Mouse (Mus musculus): ENCODE data around the gene Retreg1. TPM values are rescaled to one million over a fixed set of nuclear protein-coding genes. Genes with fewer than 3 reads are reported as not detected.

The Retreg1 gene
- polyA plus RNA-seq, 1 experiment from 2014 or later: 37.8 TPM

GRCm38 (mm10) chr15:25934411-25934810 lies 91.4 kb downstream of the Retreg1 start:
- Histone ChIP-seq H3K4me2 (replicated peaks; ENCODE audit: low read depth) (no peak overlapping the region), H3K36me3 (ENCODE audit: control insufficient read depth, insufficient read depth) (no peaks in the 10 kb centered on the region), H3K27ac (ENCODE audit: low read depth, low read length) (no peak overlapping the region), H3K9ac (ENCODE audit: low read depth, low read length) (no peak overlapping the region), H3K9me3 (ENCODE audit: control insufficient read depth) (no peaks in the 10 kb centered on the region), H3K4me1 (replicated peaks; ENCODE audit: control insufficient read depth, insufficient read depth, low read length) (0 out of 2 replicates have a peak, but pooled peaks cover 7% of the 10 kb centered on the region), H3K27me3 (replicated peaks; ENCODE audit: control insufficient read depth, insufficient read depth, low read length) (no peaks in the 10 kb centered on the region), H3K4me3 (ENCODE audit: low read depth, low read length) (no peak overlapping the region)
- 93% methylated on average over 7 of the region's 7 CpGs for WGBS
- ATAC-seq: no peak
- no peak for TF ChIP-seq CTCF (IDR thresholded peaks at IDR 0.05; ENCODE audit: low read depth)

GRCm38 (mm10) chr15:25938496-25938895 lies 95.5 kb downstream of the Retreg1 start:
- Histone ChIP-seq H3K36me3 (ENCODE audit: control insufficient read depth, insufficient read depth) (no peaks in the 10 kb centered on the region), H3K27me3 (replicated peaks; ENCODE audit: control insufficient read depth, insufficient read depth, low read length) (no peaks in the 10 kb centered on the region), H3K4me3 (ENCODE audit: low read depth, low read length) (no peak overlapping the region), H3K27ac (ENCODE audit: low read depth, low read length) (no peak overlapping the region), H3K9ac (ENCODE audit: low read depth, low read length) (no peak overlapping the region), H3K4me1 (replicated peaks; ENCODE audit: control insufficient read depth, insufficient read depth, low read length) (0 out of 2 replicates have a peak, but pooled peaks cover 3% of the 10 kb centered on the region), H3K4me2 (replicated peaks; ENCODE audit: low read depth) (no peak overlapping the region), H3K9me3 (ENCODE audit: control insufficient read depth) (no peaks in the 10 kb centered on the region)
- 87% methylated on average over 7 of the region's 7 CpGs for WGBS
- ATAC-seq: no peak
- no peak for TF ChIP-seq CTCF (IDR thresholded peaks at IDR 0.05; ENCODE audit: low read depth)

- 24% methylated on average over 24 of the region's 24 CpGs for WGBS
- Histone ChIP-seq H3K36me3 (ENCODE audit: control insufficient read depth, insufficient read depth) (no peaks in the 10 kb centered on the region), H3K4me1 (replicated peaks; ENCODE audit: control insufficient read depth, insufficient read depth, low read length) (0 out of 2 replicates have a peak, but pooled peaks cover 3% of the 10 kb centered on the region), H3K27me3 (replicated peaks; ENCODE audit: control insufficient read depth, insufficient read depth, low read length) (no peaks in the 10 kb centered on the region), H3K4me3 (ENCODE audit: low read depth, low read length) (peak overlapping the region; percentile 31), H3K9me3 (ENCODE audit: control insufficient read depth) (no peaks in the 10 kb centered on the region), H3K27ac (ENCODE audit: low read depth, low read length) (peak overlapping the region; percentile 57), H3K4me2 (replicated peaks; ENCODE audit: low read depth) (peak overlapping the region; percentile 60), H3K9ac (ENCODE audit: low read depth, low read length) (peak overlapping the region; percentile 13; the same call in 1 of the 2 replicates)
- TF ChIP-seq CTCF (IDR thresholded peaks at IDR 0.05; ENCODE audit: low read depth): no peak
- ATAC-seq: peak; percentile 74
Observed at GRCm38 (mm10) chr15:25940397-25941377, 97.7 kb downstream of the Retreg1 start.

GRCm38 (mm10) chr15:25941514-25941913 lies 98.5 kb downstream of the Retreg1 start:
- Histone ChIP-seq H3K4me2 (replicated peaks; ENCODE audit: low read depth) (peak overlapping the region; percentile 60), H3K9me3 (ENCODE audit: control insufficient read depth) (no peaks in the 10 kb centered on the region), H3K27me3 (replicated peaks; ENCODE audit: control insufficient read depth, insufficient read depth, low read length) (no peaks in the 10 kb centered on the region), H3K4me1 (replicated peaks; ENCODE audit: control insufficient read depth, insufficient read depth, low read length) (0 out of 2 replicates have a peak, but pooled peaks cover 3% of the 10 kb centered on the region), H3K27ac (ENCODE audit: low read depth, low read length) (no peak overlapping the region), H3K9ac (ENCODE audit: low read depth, low read length) (no peak overlapping the region), H3K4me3 (ENCODE audit: low read depth, low read length) (peak overlapping the region; percentile 31), H3K36me3 (ENCODE audit: control insufficient read depth, insufficient read depth) (no peaks in the 10 kb centered on the region)
- TF ChIP-seq CTCF (IDR thresholded peaks at IDR 0.05; ENCODE audit: low read depth): no peak
- WGBS: 70% methylated on average over 11 of the region's 11 CpGs
- ATAC-seq: no peak

GRCm38 (mm10) chr15:25942415-25942814 lies 99.4 kb downstream of the Retreg1 start:
- peak; percentile 17; the same call in 1 of the 2 replicates for ATAC-seq
- 42% methylated on average over 4 of the region's 4 CpGs for WGBS
- TF ChIP-seq CTCF (IDR thresholded peaks at IDR 0.05; ENCODE audit: low read depth): no peak

GRCm38 (mm10) chr15:25943386-25944137 lies 100.6 kb downstream of the Retreg1 start:
- no peak for ATAC-seq
- Histone ChIP-seq H3K4me3 (ENCODE audit: low read depth, low read length) (no peak overlapping the region), H3K27me3 (replicated peaks; ENCODE audit: control insufficient read depth, insufficient read depth, low read length) (no peaks in the 10 kb centered on the region), H3K9me3 (ENCODE audit: control insufficient read depth) (no peaks in the 10 kb centered on the region), H3K36me3 (ENCODE audit: control insufficient read depth, insufficient read depth) (no peaks in the 10 kb centered on the region), H3K4me1 (replicated peaks; ENCODE audit: control insufficient read depth, insufficient read depth, low read length) (0 out of 2 replicates have a peak, but pooled peaks cover 3% of the 10 kb centered on the region), H3K4me2 (replicated peaks; ENCODE audit: low read depth) (0 out of 2 replicates have a peak overlapping the region, but pooled peaks have one; percentile 60), H3K27ac (ENCODE audit: low read depth, low read length) (no peak overlapping the region), H3K9ac (ENCODE audit: low read depth, low read length) (no peak overlapping the region)
- TF ChIP-seq CTCF (IDR thresholded peaks at IDR 0.05; ENCODE audit: low read depth): no peak
- 87% methylated on average over 15 of the region's 15 CpGs for WGBS

More at GRCm38 (mm10) chr15:25942415-25942814, 99.4 kb downstream of the Retreg1 start:
- Histone ChIP-seq H3K27me3 (replicated peaks; ENCODE audit: control insufficient read depth, insufficient read depth, low read length) (no peaks in the 10 kb centered on the region), H3K36me3 (ENCODE audit: control insufficient read depth, insufficient read depth) (no peaks in the 10 kb centered on the region), H3K4me1 (replicated peaks; ENCODE audit: control insufficient read depth, insufficient read depth, low read length) (0 out of 2 replicates have a peak, but pooled peaks cover 3% of the 10 kb centered on the region), H3K4me2 (replicated peaks; ENCODE audit: low read depth) (peak overlapping the region; percentile 60), H3K9me3 (ENCODE audit: control insufficient read depth) (no peaks in the 10 kb centered on the region), H3K27ac (ENCODE audit: low read depth, low read length) (no peak overlapping the region), H3K4me3 (ENCODE audit: low read depth, low read length) (peak overlapping the region; percentile 31; the same call in 1 of the 2 replicates), H3K9ac (ENCODE audit: low read depth, low read length) (no peak overlapping the region)
